Mouse (Mus musculus) erythroblast, embryonic 14.5 days (primary cell): Measurements from ENCODE around the gene Sac3d1. TPM values are rescaled to one million over a fixed set of nuclear protein-coding genes. Genes with fewer than 3 reads are reported as not detected.

Source experiments
- H3K27me3 ChIP-seq: 2 replicates; pipeline ENCODE4 v1.6.1; 2012; ENCODE audit warnings: inconsistent platforms; ENCODE audit not compliant: control insufficient read depth
- H3K36me3 ChIP-seq: 2 replicates; pipeline ENCODE4 v1.6.1; 2012; ENCODE audit warnings: mild to moderate bottlenecking, inconsistent platforms; ENCODE audit not compliant: control insufficient read depth
- H3K4me1 ChIP-seq: 2 replicates; pipeline ENCODE4 v1.6.1; 2012; ENCODE audit warnings: inconsistent platforms; ENCODE audit not compliant: control insufficient read depth
- H3K4me3 ChIP-seq: replicated peaks from 2 replicates; pipeline ENCODE3; 2012; ENCODE audit warnings: moderate library complexity, mild to moderate bottlenecking, inconsistent platforms
- H3K9me3 ChIP-seq: 2 replicates; pipeline ENCODE4 v1.6.1; 2012; ENCODE audit warnings: low read length, inconsistent platforms, mixed read lengths; ENCODE audit not compliant: control insufficient read depth
- GATA1 ChIP-seq: IDR thresholded peaks from 2 replicates; pipeline ENCODE4 v1.6.1; 2012; ENCODE audit warnings: low read length, inconsistent platforms, mixed read lengths
- TAL1 ChIP-seq: IDR thresholded peaks from 3 replicates; pipeline ENCODE4 v1.6.1; 2012; ENCODE audit warnings: low read length, inconsistent platforms, mixed read lengths
- polyA plus RNA-seq: library from polyadenylated mRNA; stranded (reverse); fragments of >175 nt; gene quantifications from 2 replicates; pipeline ENCODE4 v1.2.3, GENCODE M21; 2012

Sac3d1 gene
- polyA plus RNA-seq, 1 experiment, result 7.2 TPM

GRCm38 (mm10) chr19:6124898-6125297, 6.4 kb upstream of the Sac3d1 start:
- Histone ChIP-seq H3K4me3 (no peak overlapping the region), H3K36me3 (peaks cover 55% of the 10 kb centered on the region), H3K27me3 (no peaks in the 10 kb centered on the region), H3K9me3 (no peaks in the 10 kb centered on the region), H3K4me1 (peaks cover 52% of the 10 kb centered on the region)
- TF ChIP-seq GATA1 (no peak), TAL1 (no peak)

- H3K4me3 ChIP-seq, result no peak overlapping the region
- no peak for TF ChIP-seq GATA1
- TF ChIP-seq TAL1, result no peak
- H3K27me3 ChIP-seq, result no peaks in the 10 kb centered on the region
- H3K9me3 ChIP-seq, result no peaks in the 10 kb centered on the region
- peaks cover 69% of the 10 kb centered on the region for H3K36me3 ChIP-seq
- peaks cover 51% of the 10 kb centered on the region for H3K4me1 ChIP-seq
These were observed 4.9 kb upstream of the Sac3d1 start for GRCm38 (mm10) chr19:6123330-6123729.

- TF ChIP-seq TAL1 (no peak), GATA1 (no peak)
- H3K4me3 ChIP-seq, result peak overlapping the region; percentile 27
- H3K27me3 ChIP-seq, result no peaks in the 10 kb centered on the region
- H3K4me1 ChIP-seq, result peaks cover 57% of the 10 kb centered on the region
- H3K9me3 ChIP-seq, result no peaks in the 10 kb centered on the region
- peaks cover 71% of the 10 kb centered on the region for H3K36me3 ChIP-seq
These were observed 3.3 kb upstream of the Sac3d1 start for GRCm38 (mm10) chr19:6121761-6122160.

GRCm38 (mm10) chr19:6118677-6119185, 281 bp upstream of the Sac3d1 start:
- H3K9me3 ChIP-seq, result no peaks in the 10 kb centered on the region
- H3K4me3 ChIP-seq, result peak overlapping the region; percentile 84
- H3K36me3 ChIP-seq, result peaks cover 82% of the 10 kb centered on the region
- H3K27me3 ChIP-seq, result no peaks in the 10 kb centered on the region
- H3K4me1 ChIP-seq, result peaks cover 52% of the 10 kb centered on the region
- TF ChIP-seq GATA1, result no peak
- no peak for TF ChIP-seq TAL1

- Histone ChIP-seq H3K9me3 (no peaks in the 10 kb centered on the region), H3K4me1 (peaks cover 46% of the 10 kb centered on the region), H3K4me3 (peak overlapping the region; percentile 84), H3K27me3 (no peaks in the 10 kb centered on the region), H3K36me3 (peaks cover 84% of the 10 kb centered on the region)
- no peak for TF ChIP-seq TAL1
- no peak for TF ChIP-seq GATA1
These were observed 984 bp downstream of the Sac3d1 start for GRCm38 (mm10) chr19:6117346-6117985.

- peaks cover 78% of the 10 kb centered on the region for H3K36me3 ChIP-seq
- H3K4me1 ChIP-seq, result peaks cover 40% of the 10 kb centered on the region
- H3K9me3 ChIP-seq, result no peaks in the 10 kb centered on the region
- TF ChIP-seq GATA1 (no peak), TAL1 (no peak)
- H3K4me3 ChIP-seq, result peak overlapping the region; percentile 84
- H3K27me3 ChIP-seq, result no peaks in the 10 kb centered on the region
These were observed 2.2 kb downstream of the Sac3d1 start for GRCm38 (mm10) chr19:6116113-6116850.

- peaks cover 25% of the 10 kb centered on the region for H3K4me1 ChIP-seq
- TF ChIP-seq GATA1, result no peak
- no peak for TF ChIP-seq TAL1
- H3K9me3 ChIP-seq, result no peaks in the 10 kb centered on the region
- H3K27me3 ChIP-seq, result no peaks in the 10 kb centered on the region
- no peak overlapping the region for H3K4me3 ChIP-seq
- H3K36me3 ChIP-seq, result peaks cover 58% of the 10 kb centered on the region
These were observed 5.3 kb downstream of the Sac3d1 start for GRCm38 (mm10) chr19:6113116-6113515.

- H3K4me3 ChIP-seq, result no peak within 1 kb of the TSS
- no peaks in the 10 kb centered on the region for H3K27me3 ChIP-seq
- no peak for TF ChIP-seq GATA1
- no peak for TF ChIP-seq TAL1
- peaks cover 13% of the 10 kb centered on the region for H3K36me3 ChIP-seq
- H3K4me1 ChIP-seq, result peaks cover 42% of the 10 kb centered on the region
- H3K9me3 ChIP-seq, result no peaks in the 10 kb centered on the region
These were observed 12.9 kb downstream of the Sac3d1 start, which contains the start of gene Naaladl1 for GRCm38 (mm10) chr19:6105586-6105985. Naaladl1 (plus strand) TSS chr19:6105782.

GRCm38 (mm10) chr19:6104476-6104875, 14.0 kb downstream of the Sac3d1 start:
- Histone ChIP-seq H3K36me3 (peaks cover 23% of the 10 kb centered on the region), H3K9me3 (no peaks in the 10 kb centered on the region), H3K27me3 (no peaks in the 10 kb centered on the region), H3K4me3 (no peak overlapping the region), H3K4me1 (peaks cover 49% of the 10 kb centered on the region)
- TF ChIP-seq TAL1, result no peak
- TF ChIP-seq GATA1, result no peak
